Mouse (Mus musculus): ENCODE measurements around the gene Gnl2.

GRCm38 (mm10) chr4:125101334-125101733 lies 84.9 kb downstream of the Gnl2 start:
- TF ChIP-seq CTCF (IDR thresholded peaks at IDR 0.05; ENCODE audit: low read depth) (no peak), EP300 (IDR thresholded peaks at IDR 0.05; ENCODE audit: low read depth) (no peak)

Data from liver, embryonic 14.5 days (tissue).